Mouse (Mus musculus) liver, adult 2 months (tissue): ENCODE data around the gene Mprip. TPM values are rescaled to one million over a fixed set of nuclear protein-coding genes. Genes with fewer than 3 reads are reported as not detected.
A peak's percentile ranks its signal among the peaks of the same experiment; 100 is the strongest.

ENCODE experiments used
- DNase-seq: peaks from one replicate; pipeline ENCODE4 v3.0.0-alpha.2; 2011; ENCODE audit warnings: low read depth, low spot score; ENCODE audit errors: extremely low read depth
- H3K27ac ChIP-seq: fragments of 200-500 bp; replicated peaks from 2 replicates; pipeline ENCODE4 v1.5.1; 2012; ENCODE audit warnings: low read depth, mild to moderate bottlenecking, control low read depth, inconsistent platforms, low read length; ENCODE audit not compliant: insufficient read depth
- H3K27me3 ChIP-seq: fragments of 200-500 bp; 2 replicates; pipeline ENCODE4 v1.6.1; 2012; ENCODE audit warnings: mild to moderate bottlenecking, moderate library complexity, low read length, inconsistent platforms; ENCODE audit not compliant: control insufficient read depth, insufficient read depth
- H3K36me3 ChIP-seq: fragments of 200-500 bp; 2 replicates; pipeline ENCODE4 v1.6.1; 2012; ENCODE audit warnings: low read length, inconsistent platforms; ENCODE audit not compliant: control insufficient read depth, insufficient read depth
- H3K4me1 ChIP-seq: fragments of 200-500 bp; 2 replicates; pipeline ENCODE4 v1.6.1; 2011; ENCODE audit warnings: low read length; ENCODE audit not compliant: control insufficient read depth, insufficient read depth
- H3K4me3 ChIP-seq: fragments of 200-500 bp; 2 replicates; pipeline ENCODE4 v1.5.1; 2011; ENCODE audit warnings: low read depth, mild to moderate bottlenecking, control low read depth, low read length, moderate library complexity; ENCODE audit not compliant: insufficient read depth
- H3K79me2 ChIP-seq: fragments of 200-500 bp; 2 replicates; pipeline ENCODE4 v1.6.1; 2012; ENCODE audit warnings: inconsistent platforms, mild to moderate bottlenecking, low read length, moderate library complexity; ENCODE audit not compliant: control insufficient read depth, insufficient read depth
- H3K9ac ChIP-seq: fragments of 200-500 bp; 2 replicates; pipeline ENCODE4 v1.6.1; 2012; ENCODE audit warnings: low read depth, mild to moderate bottlenecking, control low read depth, inconsistent platforms, low read length
- CTCF ChIP-seq: fragments of 200-500 bp; IDR thresholded peaks from 2 replicates; pipeline ENCODE4 v1.5.1; 2011; ENCODE audit warnings: low read depth, low read length, control low read depth
- POLR2A ChIP-seq: fragments of 200-500 bp; IDR thresholded peaks from 2 replicates; pipeline ENCODE4 v1.6.1; 2011; ENCODE audit warnings: low read length, control low read depth; ENCODE audit not compliant: insufficient read depth; ENCODE audit errors: extremely low read depth
- WGBS: fragments of 180-500 bp; shearing (Covaris S2); methylation state at CpG from one replicate; pipeline ENCODE4 v1.1.7; 2018; 5-methylcytosine and 5-hydroxymethylcytosine counted together
- polyA plus RNA-seq: library from polyadenylated mRNA; depleted of rRNA; stranded (reverse); fragments of >200 nt; gene quantifications from 2 replicates; pipeline ENCODE4 v1.2.3, GENCODE M21; 2012
- total RNA-seq: library from RNA; depleted of rRNA; stranded (reverse); fragments of >200 nt; gene quantifications from 2 replicates; pipeline ENCODE4 v1.2.3, GENCODE M21; 2014

The Mprip gene
- total and polyA plus RNA-seq, 2 experiments, result 29.0 to 58.4 TPM

GRCm38 (mm10) chr11:59626192-59626591, 34.9 kb upstream of the Mprip start:
- Histone ChIP-seq H3K4me1 (no peaks in the 10 kb centered on the region), H3K27ac (no peak overlapping the region), H3K4me3 (no peak overlapping the region), H3K36me3 (no peaks in the 10 kb centered on the region), H3K79me2 (no peaks in the 10 kb centered on the region), H3K27me3 (no peaks in the 10 kb centered on the region), H3K9ac (no peak overlapping the region)
- no peak for TF ChIP-seq CTCF
- TF ChIP-seq POLR2A, result no peak
- no peak for DNase-seq
- WGBS, result 88% methylated on average over 7 of the region's 7 CpGs

- WGBS, result 75% methylated on average over 5 of the region's 5 CpGs
- Histone ChIP-seq H3K4me1 (no peaks in the 10 kb centered on the region), H3K9ac (no peak overlapping the region), H3K27me3 (no peaks in the 10 kb centered on the region), H3K4me3 (no peak overlapping the region), H3K27ac (no peak overlapping the region), H3K79me2 (no peaks in the 10 kb centered on the region), H3K36me3 (no peaks in the 10 kb centered on the region)
- DNase-seq, result no peak
- TF ChIP-seq POLR2A (no peak), CTCF (no peak)
These were observed 32.9 kb upstream of the Mprip start for GRCm38 (mm10) chr11:59628177-59628576.

- Histone ChIP-seq H3K27ac (no peak overlapping the region), H3K4me3 (no peak overlapping the region), H3K27me3 (no peaks in the 10 kb centered on the region), H3K79me2 (no peaks in the 10 kb centered on the region), H3K9ac (no peak overlapping the region), H3K36me3 (no peaks in the 10 kb centered on the region), H3K4me1 (no peaks in the 10 kb centered on the region)
- TF ChIP-seq CTCF (no peak), POLR2A (no peak)
- no peak for DNase-seq
- WGBS, result 83% methylated on average over 5 of the region's 5 CpGs
These were observed 31.2 kb upstream of the Mprip start for GRCm38 (mm10) chr11:59629871-59630270.

DNA sequence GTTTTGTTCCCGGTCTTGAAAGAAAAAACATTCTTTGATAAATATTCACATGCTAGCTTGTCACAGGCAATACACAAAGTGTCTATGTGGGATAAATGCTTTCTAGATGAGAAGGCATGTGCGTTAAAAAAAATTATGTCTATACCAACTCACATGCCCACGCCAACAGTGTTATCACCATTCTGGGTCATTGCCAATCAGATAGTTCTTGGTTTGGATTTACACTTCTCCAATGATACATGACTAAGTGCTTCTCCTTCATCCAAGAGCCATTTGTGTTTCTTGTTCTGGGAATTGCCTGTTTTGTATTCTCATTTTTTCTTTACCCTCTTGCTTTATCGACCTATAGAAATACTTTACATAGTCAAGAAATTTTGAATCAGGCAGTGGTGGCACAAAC, 29.1 kb upstream of the Mprip start:
- H3K9ac ChIP-seq, result no peak overlapping the region
- no peak overlapping the region for H3K4me3 ChIP-seq
- no peaks in the 10 kb centered on the region for H3K27me3 ChIP-seq
- no peak overlapping the region for H3K27ac ChIP-seq
- 76% methylated on average over 4 of the region's 4 CpGs for WGBS
- H3K36me3 ChIP-seq, result no peaks in the 10 kb centered on the region
- TF ChIP-seq CTCF (no peak), POLR2A (no peak)
- H3K79me2 ChIP-seq, result no peaks in the 10 kb centered on the region
- DNase-seq, result no peak
- 0 out of 2 replicates have a peak, but pooled peaks cover 7% of the 10 kb centered on the region for H3K4me1 ChIP-seq

DNA sequence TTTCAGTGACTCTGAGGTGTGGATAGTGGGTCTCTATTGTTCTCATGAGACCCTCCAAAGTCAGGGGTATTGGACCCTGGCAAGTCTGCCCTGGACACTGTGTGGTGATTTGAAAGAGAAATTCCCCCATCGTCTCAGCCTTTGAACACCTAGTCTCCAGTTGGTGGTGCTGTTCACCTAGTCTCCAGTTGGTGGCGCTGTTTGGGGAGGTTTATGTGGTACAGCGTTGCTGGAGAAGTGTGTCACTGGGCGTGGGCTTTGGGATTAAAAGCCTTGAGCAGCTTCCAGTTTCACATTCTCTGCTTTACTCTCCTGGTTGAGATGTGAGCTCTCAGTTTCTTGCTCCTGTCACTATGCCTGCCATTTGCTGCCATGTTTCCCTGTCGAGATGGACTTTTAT, 28.1 kb upstream of the Mprip start:
- no peaks in the 10 kb centered on the region for H3K79me2 ChIP-seq
- TF ChIP-seq POLR2A, result no peak
- peak; percentile 83 for TF ChIP-seq CTCF
- H3K4me1 ChIP-seq, result 0 out of 2 replicates have a peak, but pooled peaks cover 7% of the 10 kb centered on the region
- no peak overlapping the region for H3K4me3 ChIP-seq
- DNase-seq, result peak; percentile 40
- no peak overlapping the region for H3K27ac ChIP-seq
- no peaks in the 10 kb centered on the region for H3K27me3 ChIP-seq
- 25% methylated on average over 5 of the region's 5 CpGs for WGBS
- no peaks in the 10 kb centered on the region for H3K36me3 ChIP-seq
- no peak overlapping the region for H3K9ac ChIP-seq

GRCm38 (mm10) chr11:59634001-59634660, 27.0 kb upstream of the Mprip start:
- Histone ChIP-seq H3K36me3 (no peaks in the 10 kb centered on the region), H3K4me3 (no peak overlapping the region), H3K27me3 (no peaks in the 10 kb centered on the region), H3K4me1 (0 out of 2 replicates have a peak, but pooled peaks cover 7% of the 10 kb centered on the region), H3K9ac (no peak overlapping the region), H3K79me2 (no peaks in the 10 kb centered on the region), H3K27ac (no peak overlapping the region)
- WGBS, result 76% methylated on average over 7 of the region's 7 CpGs
- DNase-seq, result no peak
- no peak for TF ChIP-seq POLR2A
- no peak for TF ChIP-seq CTCF
